Mouse (Mus musculus) stomach, embryonic 16.5 days (tissue): Measurements from ENCODE around the gene Kcna7. TPM values are rescaled to one million over a fixed set of nuclear protein-coding genes. Genes with fewer than 3 reads are reported as not detected.

Experiments
- microRNA-seq: library from miRNA; unstranded; fragments of <30 nt; microRNA quantifications from one replicate; pipeline ENCODE4, GENCODE M21; 2016
- polyA plus RNA-seq: library from polyadenylated mRNA; unstranded; fragments of >200 nt; fragmentation: Nextera tagmentation; extraction: Ambion mirVana; gene quantifications from 2 replicates; pipeline ENCODE4 v1.2.1, GENCODE M21; 2015

Gene Kcna7
- polyA plus RNA-seq, 1 experiment from 2014 or later, result 0.09 TPM

Small RNA genes lying within 50 kb of the gene (microRNA-seq; reads per million reads assigned to microRNA genes)
- not detected for gene Gm22133

Other genes starting within 250 kb of the Kcna7 start
- 0.15 and 0.22 TPM in 2 replicates for gene Slc17a7, start 241.7 kb upstream of the Kcna7 start, polyA plus RNA-seq
- not detected in 2 replicates for gene Gfy, start 226.1 kb upstream of the Kcna7 start, polyA plus RNA-seq
- gene Pth2, start 224.7 kb upstream of the Kcna7 start, polyA plus RNA-seq, result not detected in 2 replicates
- gene Ccdc155, start 200.8 kb upstream of the Kcna7 start, polyA plus RNA-seq, result 0.55 and 1.5 TPM in 2 replicates
- gene Dkkl1, start 193.5 kb upstream of the Kcna7 start, polyA plus RNA-seq, result 2.1 and 4.9 TPM in 2 replicates
- gene Tead2, start 189.9 kb upstream of the Kcna7 start, polyA plus RNA-seq, result 93.9 and 101 TPM in 2 replicates
- 2.7 and 5.0 TPM in 2 replicates for gene Cd37, start 166.5 kb upstream of the Kcna7 start, polyA plus RNA-seq
- gene Slc6a16, start 164.6 kb upstream of the Kcna7 start, polyA plus RNA-seq, result not detected in 2 replicates
- not detected in 2 replicates for gene Slc6a21, start 128.1 kb upstream of the Kcna7 start, polyA plus RNA-seq
- 30.1 and 32.2 TPM in 2 replicates for gene Trpm4, start 71.9 kb upstream of the Kcna7 start, polyA plus RNA-seq
- gene Hrc, start 70.4 kb upstream of the Kcna7 start, polyA plus RNA-seq, result 1.0 and 3.1 TPM in 2 replicates
- 5.5 and 6.3 TPM in 2 replicates for gene Ppfia3, start 38.6 kb upstream of the Kcna7 start, polyA plus RNA-seq
- gene Lin7b, start 35.1 kb upstream of the Kcna7 start, polyA plus RNA-seq, result 4.6 and 5.5 TPM in 2 replicates
- gene Snrnp70, start 9.9 kb upstream of the Kcna7 start, polyA plus RNA-seq, result 150 and 162 TPM in 2 replicates
- gene Ntf5, start 8.0 kb downstream of the Kcna7 start, polyA plus RNA-seq, result 1.3 and 1.6 TPM in 2 replicates
- gene Lhb, start 15.2 kb downstream of the Kcna7 start, polyA plus RNA-seq, result not detected in 2 replicates
- gene Gys1, start 29.2 kb downstream of the Kcna7 start, polyA plus RNA-seq, result 46.3 and 47.3 TPM in 2 replicates
- 115 and 118 TPM in 2 replicates for gene Ruvbl2, start 32.4 kb downstream of the Kcna7 start, polyA plus RNA-seq
- gene Ftl1, start 54.2 kb downstream of the Kcna7 start, polyA plus RNA-seq, result 4,462 and 4,467 TPM in 2 replicates
- gene Bax, start 61.2 kb downstream of the Kcna7 start, polyA plus RNA-seq, result 116 and 142 TPM in 2 replicates
- 1.4 and 1.5 TPM in 2 replicates for gene Tulp2, start 76.2 kb downstream of the Kcna7 start, polyA plus RNA-seq
- gene Gm45808, start 81.2 kb downstream of the Kcna7 start, polyA plus RNA-seq, result not detected in 2 replicates
- gene Dhdh, start 83.2 kb downstream of the Kcna7 start, polyA plus RNA-seq, result 2.0 and 2.2 TPM in 2 replicates
- gene Nucb1, start 104.8 kb downstream of the Kcna7 start, polyA plus RNA-seq, result 229 and 262 TPM in 2 replicates
- gene Ppp1r15a, start 120.6 kb downstream of the Kcna7 start, polyA plus RNA-seq, result 25.5 and 31.2 TPM in 2 replicates
- gene Plekha4, start 120.7 kb downstream of the Kcna7 start, polyA plus RNA-seq, result 2.7 and 3.9 TPM in 2 replicates
- 2.9 and 4.8 TPM in 2 replicates for gene Hsd17b14, start 149.2 kb downstream of the Kcna7 start, polyA plus RNA-seq
- gene Bcat2, start 164.5 kb downstream of the Kcna7 start, polyA plus RNA-seq, result 95.7 and 109 TPM in 2 replicates
- 0.28 and 0.32 TPM in 2 replicates for gene Fgf21, start 209.8 kb downstream of the Kcna7 start, polyA plus RNA-seq
- 1.2 and 1.5 TPM in 2 replicates for gene Fut1, start 211.6 kb downstream of the Kcna7 start, polyA plus RNA-seq
- 0.15 TPM in 1 of 2 replicates, not detected in the other for gene Izumo1, start 216.2 kb downstream of the Kcna7 start, polyA plus RNA-seq
- 3.3 and 4.4 TPM in 2 replicates for gene Rasip1, start 221.8 kb downstream of the Kcna7 start, polyA plus RNA-seq
- gene Mamstr, start 234.3 kb downstream of the Kcna7 start, polyA plus RNA-seq, result 10.9 and 14.2 TPM in 2 replicates